Mouse (Mus musculus) cerebellum, adult 2 months (tissue): ENCODE results near the gene Pif1.

Experiments
- CTCF ChIP-seq: fragments of 200-500 bp; IDR thresholded peaks from 2 replicates; pipeline ENCODE4 v1.5.1; 2011; ENCODE audit warnings: low read depth, mild to moderate bottlenecking, control low read depth, low read length, moderate library complexity, borderline replicate concordance; ENCODE audit not compliant: insufficient read depth
- POLR2A ChIP-seq: fragments of 200-500 bp; IDR thresholded peaks from 2 replicates; pipeline ENCODE4 v1.6.1; 2011; ENCODE audit warnings: low read length, control low read depth, borderline replicate concordance; ENCODE audit not compliant: insufficient read depth

GRCm38 (mm10) chr9:65577511-65578196 lies 9.3 kb upstream of the Pif1 start:
- TF ChIP-seq CTCF (no peak), POLR2A (no peak)
